Mouse (Mus musculus) retina, adult 2 months (tissue): Measurements from ENCODE around the gene Hcn1.

Experiments used
- DNase-seq: peaks from one replicate; pipeline ENCODE4 v3.0.0-alpha.2; 2012; ENCODE audit warnings: low read depth, low spot score

Hcn1 gene

GRCm38 (mm10) chr13:118026510-118026909, 424.4 kb downstream of the Hcn1 start:
- DNase-seq: no peak

- no peak for DNase-seq
Measured at GRCm38 (mm10) chr13:118027868-118028267, 425.7 kb downstream of the Hcn1 start.

GRCm38 (mm10) chr13:118028662-118029061, 426.5 kb downstream of the Hcn1 start:
- no peak for DNase-seq

- DNase-seq: no peak
Measured at GRCm38 (mm10) chr13:118029579-118029978, 427.5 kb downstream of the Hcn1 start.

- no peak for DNase-seq
Measured at GRCm38 (mm10) chr13:118035598-118035997, 433.5 kb downstream of the Hcn1 start.
